Mouse (Mus musculus) lung, embryonic 14.5 days (tissue): ENCODE measurements around the gene Vps37b. TPM values are rescaled to one million over a fixed set of nuclear protein-coding genes. Genes with fewer than 3 reads are reported as not detected.

Source experiments
- ATAC-seq: fragments of 200-750 bp; cut with Nextera tagmentation; 2 replicates; pipeline ENCODE4 v1.8.0; 2017; ENCODE audit warnings: mild to moderate bottlenecking, moderate TSS enrichment, moderate library complexity; ENCODE audit not compliant: insufficient read depth
- DNase-seq: peaks from one replicate; pipeline ENCODE4 v3.0.0-alpha.2; 2015
- H3K27ac ChIP-seq: fragments of 300-500 bp; sonication (generic); 2 replicates; pipeline ENCODE4 v1.5.1; 2014; ENCODE audit warnings: low read depth, mild to moderate bottlenecking, moderate library complexity
- H3K27me3 ChIP-seq: fragments of 300-500 bp; sonication (generic); 2 replicates; pipeline ENCODE4 v1.6.1; 2014; ENCODE audit warnings: low read length, control low read depth; ENCODE audit not compliant: insufficient read depth
- H3K36me3 ChIP-seq: fragments of 300-500 bp; sonication (generic); 2 replicates; pipeline ENCODE4 v1.6.1; 2014; ENCODE audit warnings: control low read depth; ENCODE audit not compliant: insufficient read depth
- H3K4me1 ChIP-seq: fragments of 300-500 bp; sonication (generic); 2 replicates; pipeline ENCODE4 v1.6.1; 2014; ENCODE audit warnings: antibody characterized with exemption, control low read depth; ENCODE audit not compliant: insufficient read depth
- H3K4me2 ChIP-seq: fragments of 300-500 bp; sonication (generic); 2 replicates; pipeline ENCODE4 v1.6.1; 2014; ENCODE audit warnings: mild to moderate bottlenecking
- H3K4me3 ChIP-seq: fragments of 300-500 bp; sonication (generic); 2 replicates; pipeline ENCODE4 v1.5.1; 2014; ENCODE audit warnings: low read depth, low read length
- H3K9ac ChIP-seq: fragments of 300-500 bp; sonication (generic); 2 replicates; pipeline ENCODE4 v1.6.1; 2014
- H3K9me3 ChIP-seq: fragments of 300-500 bp; sonication (generic); 2 replicates; pipeline ENCODE4 v1.6.1; 2016; ENCODE audit warnings: low read depth, low read length, control low read depth
- CTCF ChIP-seq: IDR thresholded peaks from 2 replicates; pipeline ENCODE4 v1.5.1; 2016; ENCODE audit warnings: antibody characterized with exemption, low read depth
- WGBS: fragments of 180-500 bp; shearing (Covaris S2); extraction: QIAGEN DNeasy Blood & Tissue Kit; methylation state at CpG from one replicate; pipeline ENCODE4 v1.1.7; 2014; 5-methylcytosine and 5-hydroxymethylcytosine counted together
- polyA plus RNA-seq: library from polyadenylated mRNA; unstranded; fragments of >200 nt; fragmentation: Nextera tagmentation; extraction: Ambion mirVana; gene quantifications from 2 replicates; pipeline ENCODE4 v1.2.1, GENCODE M21; 2014

Gene Vps37b
- polyA plus RNA-seq, 1 experiment from 2014 or later, result 39.3 TPM

- 81% methylated on average over 4 of the region's 4 CpGs for WGBS
Observed at GRCm38 (mm10) chr5:123970576-123970975, 61.5 kb downstream of the Vps37b start.

GRCm38 (mm10) chr5:123969216-123969615 is 62.9 kb downstream of the Vps37b start:
- Histone ChIP-seq H3K4me1 (no peaks in the 10 kb centered on the region), H3K9me3 (no peaks in the 10 kb centered on the region), H3K9ac (no peak overlapping the region), H3K4me2 (no peak overlapping the region), H3K27me3 (peaks cover 12% of the 10 kb centered on the region), H3K27ac (no peak overlapping the region), H3K4me3 (no peak overlapping the region), H3K36me3 (no peaks in the 10 kb centered on the region)
- no peak for TF ChIP-seq CTCF
- ATAC-seq, result no peak
- 77% methylated on average over 8 of the region's 8 CpGs for WGBS
- DNase-seq, result no peak

More at GRCm38 (mm10) chr5:123970576-123970975, 61.5 kb downstream of the Vps37b start:
- H3K9me3 ChIP-seq, result no peaks in the 10 kb centered on the region
- no peaks in the 10 kb centered on the region; the same call in 1 of the 2 replicates for H3K4me1 ChIP-seq
- H3K36me3 ChIP-seq, result no peaks in the 10 kb centered on the region
- H3K9ac ChIP-seq, result no peak overlapping the region
- peaks cover 20% of the 10 kb centered on the region for H3K27me3 ChIP-seq
- H3K4me2 ChIP-seq, result no peak overlapping the region
- DNase-seq (no peak), ATAC-seq (no peak)
- TF ChIP-seq CTCF, result no peak
- no peak overlapping the region for H3K27ac ChIP-seq
- no peak overlapping the region for H3K4me3 ChIP-seq

GRCm38 (mm10) chr5:123968468-123968867 is 63.6 kb downstream of the Vps37b start:
- 47% methylated on average over 5 of the region's 5 CpGs for WGBS
- Histone ChIP-seq H3K4me1 (no peaks in the 10 kb centered on the region), H3K9ac (no peak overlapping the region), H3K4me3 (no peak overlapping the region), H3K27me3 (peaks cover 11% of the 10 kb centered on the region), H3K4me2 (no peak overlapping the region), H3K9me3 (no peaks in the 10 kb centered on the region), H3K27ac (no peak overlapping the region), H3K36me3 (no peaks in the 10 kb centered on the region)
- ATAC-seq, result no peak
- no peak for DNase-seq
- no peak for TF ChIP-seq CTCF

- H3K9ac ChIP-seq, result no peak overlapping the region
- H3K27ac ChIP-seq, result no peak overlapping the region
- WGBS, result 71% methylated on average over 2 of the region's 2 CpGs
- H3K4me1 ChIP-seq, result no peaks in the 10 kb centered on the region
- H3K9me3 ChIP-seq, result no peaks in the 10 kb centered on the region
- no peak for TF ChIP-seq CTCF
- no peaks in the 10 kb centered on the region for H3K27me3 ChIP-seq
- no peak overlapping the region for H3K4me3 ChIP-seq
- no peaks in the 10 kb centered on the region for H3K36me3 ChIP-seq
- no peak for DNase-seq
- H3K4me2 ChIP-seq, result no peak overlapping the region
- no peak for ATAC-seq
Observed at GRCm38 (mm10) chr5:123966759-123967158, 65.3 kb downstream of the Vps37b start.

- TF ChIP-seq CTCF, result no peak
- Histone ChIP-seq H3K4me1 (no peaks in the 10 kb centered on the region), H3K9ac (no peak overlapping the region), H3K27ac (no peak overlapping the region), H3K4me3 (no peak overlapping the region), H3K9me3 (no peaks in the 10 kb centered on the region), H3K4me2 (no peak overlapping the region), H3K36me3 (no peaks in the 10 kb centered on the region), H3K27me3 (no peaks in the 10 kb centered on the region)
- WGBS, result 85% methylated on average over 4 of the region's 4 CpGs
- DNase-seq (no peak), ATAC-seq (no peak)
Observed at GRCm38 (mm10) chr5:123964208-123964607, 67.9 kb downstream of the Vps37b start.

GRCm38 (mm10) chr5:123961046-123961445 is 71.0 kb downstream of the Vps37b start:
- H3K4me2 ChIP-seq, result no peak overlapping the region
- H3K36me3 ChIP-seq, result no peaks in the 10 kb centered on the region
- ATAC-seq (no peak), DNase-seq (no peak)
- H3K9me3 ChIP-seq, result no peaks in the 10 kb centered on the region
- no peak for TF ChIP-seq CTCF
- H3K27me3 ChIP-seq, result no peaks in the 10 kb centered on the region
- no peaks in the 10 kb centered on the region for H3K4me1 ChIP-seq
- WGBS, result 75% methylated on average over 12 of the region's 12 CpGs
- no peak overlapping the region for H3K4me3 ChIP-seq
- no peak overlapping the region for H3K9ac ChIP-seq
- H3K27ac ChIP-seq, result no peak overlapping the region

GRCm38 (mm10) chr5:123960129-123960528 is 71.9 kb downstream of the Vps37b start:
- H3K4me1 ChIP-seq, result no peaks in the 10 kb centered on the region
- H3K9ac ChIP-seq, result no peak overlapping the region
- H3K27me3 ChIP-seq, result no peaks in the 10 kb centered on the region
- H3K27ac ChIP-seq, result no peak overlapping the region
- no peaks in the 10 kb centered on the region for H3K9me3 ChIP-seq
- H3K4me2 ChIP-seq, result no peak overlapping the region
- DNase-seq (no peak), ATAC-seq (no peak)
- WGBS, result 51% methylated on average over 8 of the region's 8 CpGs
- H3K36me3 ChIP-seq, result no peaks in the 10 kb centered on the region
- TF ChIP-seq CTCF, result no peak
- no peak overlapping the region for H3K4me3 ChIP-seq

GRCm38 (mm10) chr5:123959018-123959417 is 73.1 kb downstream of the Vps37b start:
- ATAC-seq, result no peak
- TF ChIP-seq CTCF, result no peak
- Histone ChIP-seq H3K9me3 (no peaks in the 10 kb centered on the region), H3K27me3 (no peaks in the 10 kb centered on the region), H3K36me3 (no peaks in the 10 kb centered on the region), H3K4me3 (no peak overlapping the region), H3K27ac (no peak overlapping the region), H3K4me2 (no peak overlapping the region), H3K4me1 (no peaks in the 10 kb centered on the region), H3K9ac (no peak overlapping the region)
- DNase-seq, result no peak
- 72% methylated on average over 3 of the region's 3 CpGs for WGBS
